Mouse (Mus musculus) spleen, adult 2 months (tissue): ENCODE measurements around the gene Cabp2.

Experiments used
- CTCF ChIP-seq: fragments of 200-500 bp; IDR thresholded peaks from 2 replicates; pipeline ENCODE4 v1.5.1; 2011; ENCODE audit warnings: mild to moderate bottlenecking, inconsistent platforms; ENCODE audit not compliant: insufficient read depth, insufficient read length, insufficient replicate concordance; ENCODE audit errors: extremely low read depth
- POLR2A ChIP-seq: fragments of 200-500 bp; IDR thresholded peaks from 2 replicates; pipeline ENCODE4 v1.6.1; 2011; ENCODE audit warnings: low read depth, low read length, inconsistent platforms

GRCm38 (mm10) chr19:4091383-4091782 lies 10.0 kb downstream of the Cabp2 start:
- TF ChIP-seq CTCF, result no peak
- TF ChIP-seq POLR2A, result no peak
